In genomic region chr2:36061409-36061808, GRCm38 (mm10) we compare ENCODE assay signal across 37 mouse cellular contexts. TPM values are rescaled to one million over a fixed set of nuclear protein-coding genes. Genes with fewer than 3 reads are reported as not detected.
"Had no signal": no experiment of that assay in that cellular context is flagged by ENCODE, and none has a peak within 500 bp of the region (broad histone marks: within the 10 kb centered on the region; RNA-seq: fewer than 3 reads in every experiment).

No protein-coding gene starts in this region.

- H3K4me3 ChIP-seq: limb, embryonic 10.5 days; limb, embryonic 12.5 days; limb, embryonic 13.5 days; limb, embryonic 15.5 days; liver, embryonic 12.5 days; liver, embryonic 13.5 days; liver, embryonic 15.5 days; lung, embryonic 15.5 days; megakaryocyte, embryonic 14.5 days; midbrain, embryonic 10.5 days; midbrain, embryonic 12.5 days; midbrain, embryonic 13.5 days; midbrain, embryonic 15.5 days; myocyte; neural tube, embryonic 12.5 days; neural tube, embryonic 13.5 days had no signal

- H3K4me1 ChIP-seq: limb, embryonic 10.5 days; limb, embryonic 12.5 days; limb, embryonic 13.5 days; limb, embryonic 15.5 days; liver, embryonic 12.5 days; liver, embryonic 13.5 days; liver, embryonic 15.5 days; lung, embryonic 15.5 days; midbrain, embryonic 10.5 days; midbrain, embryonic 12.5 days; midbrain, embryonic 13.5 days; midbrain, embryonic 15.5 days; neural tube, embryonic 12.5 days; neural tube, embryonic 13.5 days had no signal

- H3K9ac ChIP-seq: limb, embryonic 12.5 days; limb, embryonic 13.5 days; limb, embryonic 15.5 days; liver, embryonic 12.5 days; liver, embryonic 13.5 days; liver, embryonic 14.5 days; liver, embryonic 15.5 days; liver, postnatal 0 days; lung, embryonic 14.5 days; lung, embryonic 15.5 days; midbrain, embryonic 12.5 days; midbrain, embryonic 13.5 days; midbrain, embryonic 15.5 days; neural tube, embryonic 12.5 days; neural tube, embryonic 13.5 days had no signal

- H3K36me3 ChIP-seq: limb, embryonic 10.5 days; limb, embryonic 12.5 days; limb, embryonic 13.5 days; limb, embryonic 15.5 days; liver, embryonic 12.5 days; liver, embryonic 13.5 days; liver, embryonic 15.5 days; lung, embryonic 15.5 days; midbrain, embryonic 10.5 days; midbrain, embryonic 12.5 days; midbrain, embryonic 13.5 days; midbrain, embryonic 15.5 days; neural tube, embryonic 12.5 days; neural tube, embryonic 13.5 days had no signal

- ATAC-seq: liver, embryonic 12.5 days; liver, postnatal 0 days; lung, postnatal 0 days; midbrain, embryonic 13.5 days; midbrain, embryonic 15.5 days; midbrain, embryonic 16.5 days had no signal

- H3K27ac ChIP-seq: limb, embryonic 10.5 days; limb, embryonic 12.5 days; limb, embryonic 13.5 days; limb, embryonic 15.5 days; liver, embryonic 12.5 days; liver, embryonic 13.5 days; liver, embryonic 14.5 days; liver, embryonic 15.5 days; lung, embryonic 15.5 days; macrophage; midbrain, embryonic 10.5 days; midbrain, embryonic 12.5 days; midbrain, embryonic 13.5 days; midbrain, embryonic 15.5 days; neural tube, embryonic 12.5 days; neural tube, embryonic 13.5 days had no signal

- H3K4me2 ChIP-seq: limb, embryonic 12.5 days; limb, embryonic 13.5 days; limb, embryonic 15.5 days; liver, embryonic 11.5 days; liver, embryonic 12.5 days; liver, embryonic 13.5 days; liver, embryonic 15.5 days; lung, embryonic 14.5 days; lung, embryonic 15.5 days; midbrain, embryonic 11.5 days; midbrain, embryonic 12.5 days; midbrain, embryonic 13.5 days; midbrain, embryonic 15.5 days; neural tube, embryonic 12.5 days; neural tube, embryonic 13.5 days had no signal

- H3K27me3 ChIP-seq: limb, embryonic 12.5 days; limb, embryonic 13.5 days; limb, embryonic 15.5 days; liver, embryonic 13.5 days; liver, embryonic 15.5 days; lung, embryonic 15.5 days; midbrain, embryonic 12.5 days; midbrain, embryonic 13.5 days; midbrain, embryonic 15.5 days; neural tube, embryonic 12.5 days; neural tube, embryonic 13.5 days had no signal

- H3K9me3 ChIP-seq: limb, embryonic 10.5 days; limb, embryonic 12.5 days; limb, embryonic 13.5 days; limb, embryonic 15.5 days; liver, embryonic 12.5 days; liver, embryonic 13.5 days; liver, embryonic 15.5 days; lung, embryonic 15.5 days; midbrain, embryonic 10.5 days; midbrain, embryonic 12.5 days; midbrain, embryonic 13.5 days; midbrain, embryonic 15.5 days; neural tube, embryonic 12.5 days; neural tube, embryonic 13.5 days had no signal

- DNase-seq: left cerebral cortex, postnatal 4 days; liver; liver, embryonic 13.5 days; liver, postnatal 0 days; lung, adult 18-20 months; lung, adult 2 months; lung, embryonic 14.5 days; lung, postnatal 10 days; lung, postnatal 14 days; lung, postnatal 36 days; lung, postnatal 4 days; midbrain, embryonic 14.5 days had no signal

RNA-seq across cellular contexts. Expression of gene Morn5, which starts 12.2 kb away (rescaled TPM):
- polyA plus RNA-seq: limb, embryonic 11.5 days; limb, embryonic 12.5 days; limb, embryonic 15.5 days; liver, adult 2 months; liver, embryonic 11.5 days; liver, embryonic 13.5 days; liver, embryonic 14.5 days; liver, embryonic 15.5 days; liver, embryonic 16.5 days; liver, postnatal 0 days; macrophage; neural tube, embryonic 11.5 days had no signal

RNA-seq across cellular contexts. Expression of gene Lhx6, which starts 43.8 kb away (rescaled TPM):
- polyA plus RNA-seq: macrophage had no signal
